Mouse (Mus musculus) erythroblast, embryonic 14.5 days (primary cell): ENCODE data around the gene Nup85.

Experiments
- GATA1 ChIP-seq: IDR thresholded peaks from 2 replicates; pipeline ENCODE4 v1.6.1; 2012; ENCODE audit warnings: low read length, inconsistent platforms, mixed read lengths
- TAL1 ChIP-seq: IDR thresholded peaks from 3 replicates; pipeline ENCODE4 v1.6.1; 2012; ENCODE audit warnings: low read length, inconsistent platforms, mixed read lengths

DNA sequence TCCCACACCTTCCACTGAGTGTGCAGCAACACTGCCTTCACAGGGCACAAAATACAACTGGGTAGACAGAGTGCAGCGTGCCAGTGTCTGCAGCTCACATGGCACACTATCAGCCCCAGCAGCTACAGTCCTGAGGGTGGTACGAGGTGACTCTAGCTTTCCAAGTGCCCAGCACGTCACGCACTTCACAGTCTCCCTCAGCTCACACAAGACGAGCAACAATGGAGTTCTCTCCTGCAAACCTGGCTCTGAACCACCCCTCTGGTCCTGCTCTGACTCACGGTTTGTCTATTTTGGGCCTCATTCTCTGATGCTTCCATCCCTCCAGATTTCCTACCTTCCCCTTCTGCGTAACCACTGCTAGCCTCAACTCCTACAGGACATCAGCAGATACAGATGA is 35.5 kb downstream of the Nup85 start:
- no peak for TF ChIP-seq TAL1
- no peak for TF ChIP-seq GATA1
